In the genomic region with DNA sequence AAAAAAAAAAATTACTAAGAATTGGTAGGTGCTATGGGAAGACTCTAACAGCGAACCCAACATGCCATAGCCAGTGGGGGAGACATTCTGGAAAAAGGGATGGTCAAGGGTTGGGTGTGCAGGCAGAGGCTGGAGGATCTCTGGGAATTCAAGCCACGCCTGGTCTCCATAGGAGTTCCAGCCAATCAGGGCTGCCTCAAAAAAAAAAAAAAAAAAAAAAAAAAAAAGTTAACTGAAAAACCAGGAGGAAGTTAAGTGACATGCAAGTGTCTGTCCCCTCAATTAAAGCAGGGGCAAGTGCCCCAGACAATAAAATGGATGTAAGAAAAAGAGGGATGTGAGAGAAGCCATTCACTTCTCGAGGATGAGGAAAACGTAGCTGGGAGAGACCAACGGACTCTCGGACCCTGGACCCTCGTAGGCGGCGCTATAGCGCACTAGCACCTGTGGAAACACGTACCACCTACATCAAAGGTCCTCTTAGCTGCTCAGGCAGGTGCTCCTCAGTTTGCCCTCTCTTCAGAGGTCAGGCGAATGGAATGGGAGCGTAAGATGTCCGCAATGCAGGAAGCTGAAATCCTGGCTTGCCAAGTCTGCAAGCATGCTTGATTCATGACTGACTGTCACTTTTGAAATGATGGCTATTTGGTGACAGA, we compare ENCODE assay signal across 10 mouse cellular contexts. TPM values are rescaled to one million over a fixed set of nuclear protein-coding genes. Genes with fewer than 3 reads are reported as not detected.
DNase-seq lines count a peak whose midpoint lies in the region; ATAC-seq and TF ChIP-seq lines count a peak whose summit lies in the region.
"Had no signal": no experiment of that assay in that cellular context is flagged by ENCODE, and none has a peak within 500 bp of the region (broad histone marks: within the 10 kb centered on the region; RNA-seq: fewer than 3 reads in every experiment).

No protein-coding gene starts in this region.

- peaks cover 6% of the 10 kb centered on the region; the same call in 1 of the 2 replicates for H3K4me1 ChIP-seq in heart, postnatal 0 days (ENCODE audit: control insufficient read depth, insufficient read depth)
- peaks cover 22% of the 10 kb centered on the region for H3K4me1 ChIP-seq in E14TG2a.4 (replicated peaks; ENCODE audit: low read depth, low read length)
- H3K4me1 ChIP-seq in embryonic facial prominence, embryonic 13.5 days = 0 out of 2 replicates have a peak, but pooled peaks cover 2% of the 10 kb centered on the region
- peaks cover 20 to 29% of the 10 kb centered on the region in 2 experiments for H3K4me1 ChIP-seq in liver, embryonic 14.5 days (replicated peaks; ENCODE audit: control insufficient read depth in 2 of 2, insufficient read depth in 2 of 2, low read length in 1 of 2)

- H3K27me3 ChIP-seq in heart, postnatal 0 days (ENCODE audit: control insufficient read depth, insufficient read depth, low read length) = no peaks in the 10 kb centered on the region
- no peaks in the 10 kb centered on the region for H3K27me3 ChIP-seq in E14TG2a.4 (ENCODE audit: insufficient read depth, low read length)
- H3K27me3 ChIP-seq in embryonic facial prominence, embryonic 13.5 days = no peaks in the 10 kb centered on the region
- H3K27me3 ChIP-seq in liver, embryonic 14.5 days (ENCODE audit: control insufficient read depth, insufficient read depth, low read length) = no peaks in the 10 kb centered on the region; the same call in 1 of the 2 replicates

- no peak overlapping the region for H3K4me3 ChIP-seq in heart, postnatal 0 days (ENCODE audit: low read depth, low read length)
- H3K4me3 ChIP-seq in E14TG2a.4 (replicated peaks; ENCODE audit: low read length) = peak overlapping the region; percentile 69
- H3K4me3 ChIP-seq in embryonic facial prominence, embryonic 13.5 days = 0 out of 2 replicates have a peak overlapping the region, but pooled peaks have one; percentile 10
- peak overlapping the region; percentile 23 to 33; a peak in 2 of 4 replicates for H3K4me3 ChIP-seq in liver, embryonic 14.5 days (ENCODE audit: insufficient read depth in 1 of 2, low read depth in 2 of 2, low read length in 2 of 2)

- no peak overlapping the region for H3K9ac ChIP-seq in heart, postnatal 0 days (replicated peaks; ENCODE audit: low read depth, low read length)
- H3K9ac ChIP-seq in embryonic facial prominence, embryonic 13.5 days = peak overlapping the region; percentile 32; the same call in 1 of the 2 replicates
- no peak overlapping the region for H3K9ac ChIP-seq in liver, embryonic 14.5 days (replicated peaks)

- intact Hi-C loops in heart, postnatal 10 days (cut with DNase I) = no loop called here
- intact Hi-C loops in left cerebral cortex, postnatal 4 days (cut with DNase I) = no loop called here

- DNase-seq in heart, postnatal 0 days (ENCODE audit: low spot score) = no peak
- no peak for DNase-seq in heart, postnatal 10 days
- DNase-seq in liver, embryonic 14.5 days (ENCODE audit: low read depth in 3 of 3, low spot score in 3 of 3) = no peak
- no peak for DNase-seq in cerebellum, adult 9-10 months
- no peak for DNase-seq in left cerebral cortex, postnatal 4 days
- no peak for DNase-seq in layer of hippocampus, postnatal 10 days (ENCODE audit: low spot score in 2 of 2)
- DNase-seq: gastrocnemius, postnatal 25 days had no signal

- TF ChIP-seq CTCF in heart, postnatal 0 days (IDR thresholded peaks at IDR 0.05; ENCODE audit: low read depth) = no peak
- no peak for TF ChIP-seq CTCF in E14TG2a.4 (conservative IDR thresholded peaks at IDR 0.05; ENCODE audit: low read length)
- TF ChIP-seq CTCF in liver, embryonic 14.5 days (IDR thresholded peaks at IDR 0.05; ENCODE audit: low read depth) = peak; percentile 7; the same call in 1 of the 2 replicates

- no peak overlapping the region for H3K27ac ChIP-seq in heart, postnatal 0 days (ENCODE audit: low read depth)
- no peak overlapping the region for H3K27ac ChIP-seq in embryonic facial prominence, embryonic 13.5 days
- no peak overlapping the region for H3K27ac ChIP-seq in liver, embryonic 14.5 days

- no peak for TF ChIP-seq EP300 in heart, postnatal 0 days (IDR thresholded peaks at IDR 0.05; ENCODE audit: low read depth)
- no peak for TF ChIP-seq EP300 in liver, embryonic 14.5 days (IDR thresholded peaks at IDR 0.05; ENCODE audit: low read depth)

- no peaks in the 10 kb centered on the region for H3K9me3 ChIP-seq in heart, postnatal 0 days (replicated peaks; ENCODE audit: control insufficient read depth, low read length)
- no peaks in the 10 kb centered on the region for H3K9me3 ChIP-seq in E14TG2a.4 (ENCODE audit: low read length)
- H3K9me3 ChIP-seq in embryonic facial prominence, embryonic 13.5 days = no peaks in the 10 kb centered on the region
- no peaks in the 10 kb centered on the region for H3K9me3 ChIP-seq in liver, embryonic 14.5 days (ENCODE audit: control insufficient read depth, low read length)
- H3K9me3 ChIP-seq: G1E had no signal

- 17% methylated on average over 14 of the region's 14 CpGs for WGBS in heart, postnatal 0 days
- 13% methylated on average over 14 of the region's 14 CpGs for WGBS in embryonic facial prominence, embryonic 13.5 days
- 18% methylated on average over 14 of the region's 14 CpGs for WGBS in liver, embryonic 14.5 days (ENCODE audit: insufficient replicate concordance)

- no peak for ATAC-seq in heart, postnatal 0 days (ENCODE audit: insufficient read depth, low read depth)
- no peak for ATAC-seq in embryonic facial prominence, embryonic 13.5 days (ENCODE audit: insufficient number of reproducible peaks, insufficient read depth, low FRiP score, low TSS enrichment, low read depth)
- no peak for ATAC-seq in liver, embryonic 14.5 days (ENCODE audit: insufficient read depth)

- H3K36me3 ChIP-seq in heart, postnatal 0 days (replicated peaks; ENCODE audit: control insufficient read depth, insufficient read depth, low read length) = no peaks in the 10 kb centered on the region
- H3K36me3 ChIP-seq in E14TG2a.4 (ENCODE audit: insufficient read depth, low read length) = no peaks in the 10 kb centered on the region
- H3K36me3 ChIP-seq in embryonic facial prominence, embryonic 13.5 days = no peaks in the 10 kb centered on the region
- no peaks in the 10 kb centered on the region for H3K36me3 ChIP-seq in liver, embryonic 14.5 days (replicated peaks; ENCODE audit: control insufficient read depth, insufficient read depth, low read depth)
- H3K36me3 ChIP-seq: G1E had no signal

- H3K4me2 ChIP-seq in heart, postnatal 0 days (ENCODE audit: low read depth, low read length) = peak overlapping the region; percentile 40
- peak overlapping the region; percentile 43 for H3K4me2 ChIP-seq in embryonic facial prominence, embryonic 13.5 days
- peak overlapping the region; percentile 48 for H3K4me2 ChIP-seq in liver, embryonic 14.5 days (ENCODE audit: low read depth)

RNA-seq across cellular contexts. Expression of gene Phactr4, which starts 10.6 kb away (rescaled TPM):
- 4.4 and 9.5 TPM in 2 replicates for total RNA-seq in heart, postnatal 0 days (2014; rRNA removed; ENCODE audit: low replicate concordance)
- 9.3 and 10.0 TPM in 2 replicates for polyA plus RNA-seq in heart, postnatal 0 days (2015; fragmentation: Nextera tagmentation; extraction: Ambion mirVana)
- total RNA-seq in heart, postnatal 10 days (2021) = 10 to 100 TPM; 29.2 to 29.4 TPM
- polyA plus RNA-seq in embryonic facial prominence, embryonic 13.5 days (2015; fragmentation: Nextera tagmentation; extraction: Ambion mirVana) = 22.7 and 23.6 TPM in 2 replicates
- 6.2 and 7.4 TPM in 2 replicates for polyA plus RNA-seq in liver, embryonic 14.5 days (2012; rRNA removed)
- 10.9 and 14.0 TPM in 2 replicates for polyA plus RNA-seq in liver, embryonic 14.5 days (2014; fragmentation: Nextera tagmentation; extraction: Ambion mirVana)
- 10 to 100 TPM in 1 of 2 experiments, 1 to 10 TPM in 1; 9.3 to 11.5 TPM for total RNA-seq in left cerebral cortex, postnatal 4 days (2021)
- total RNA-seq in layer of hippocampus, postnatal 10 days (2021) = 10 to 100 TPM in 1 of 2 experiments, 1 to 10 TPM in 1; 8.1 to 11.1 TPM

RNA-seq across cellular contexts. Expression of gene Med18, which starts 30.9 kb away (rescaled TPM):
- total RNA-seq in heart, postnatal 0 days (2014; rRNA removed; ENCODE audit: low replicate concordance) = 6.6 TPM in 2 replicates
- polyA plus RNA-seq in heart, postnatal 0 days (2015; fragmentation: Nextera tagmentation; extraction: Ambion mirVana) = 10.2 TPM in 2 replicates
- total RNA-seq in heart, postnatal 10 days (2021) = 1 to 10 TPM; 6.7 to 7.1 TPM
- 28.7 and 36.4 TPM in 2 replicates for polyA plus RNA-seq in embryonic facial prominence, embryonic 13.5 days (2015; fragmentation: Nextera tagmentation; extraction: Ambion mirVana)
- 4.0 and 4.3 TPM in 2 replicates for polyA plus RNA-seq in liver, embryonic 14.5 days (2012; rRNA removed)
- polyA plus RNA-seq in liver, embryonic 14.5 days (2014; fragmentation: Nextera tagmentation; extraction: Ambion mirVana) = 3.4 and 3.9 TPM in 2 replicates
- 10 to 100 TPM; 10.0 to 12.2 TPM for total RNA-seq in left cerebral cortex, postnatal 4 days (2021)
- total RNA-seq in layer of hippocampus, postnatal 10 days (2021) = 10 to 100 TPM in 1 of 2 experiments, 1 to 10 TPM in 1; 9.8 to 10.8 TPM
